Mouse (Mus musculus): ENCODE results near the gene Terf2.

- TF ChIP-seq GATA1 (IDR thresholded peaks at IDR 0.05; ENCODE audit: low read length) (no peak), TAL1 (IDR thresholded peaks at IDR 0.05; ENCODE audit: low read length) (no peak)
Measured at GRCm38 (mm10) chr8:107104547-107104946, 8.2 kb upstream of the Terf2 start.

Data from erythroblast, embryonic 14.5 days (primary cell).